Mouse (Mus musculus) left cerebral cortex, postnatal 10 days (tissue): ENCODE results near the gene Rab29. TPM values are rescaled to one million over a fixed set of nuclear protein-coding genes. Genes with fewer than 3 reads are reported as not detected.
A peak's percentile ranks its signal among the peaks of the same experiment; 100 is the strongest.

Experiments used
- DNase-seq, 2 experiments: peaks; one replicate each; pipeline ENCODE4 v3.0.0; 2021 to 2022; ENCODE audit warnings: low spot score in 2 of 2, mixed read lengths in 1 of 2; ENCODE audit errors: extremely low spot score in 1 of 2
- intact Hi-C: fragments of 180-260 bp; cut with DNase I; formaldehyde crosslinking; loops from one replicate; pipeline ENCODE4 v1.15.1; 2025
- total RNA-seq, 2 experiments: library from RNA; stranded (reverse); gene quantifications; 2 replicates each; pipeline ENCODE4 v1.2.3; 2021

The Rab29 gene
- total RNA-seq, 2 experiments from 2014 or later, result 5.5 to 5.6 TPM

DNA sequence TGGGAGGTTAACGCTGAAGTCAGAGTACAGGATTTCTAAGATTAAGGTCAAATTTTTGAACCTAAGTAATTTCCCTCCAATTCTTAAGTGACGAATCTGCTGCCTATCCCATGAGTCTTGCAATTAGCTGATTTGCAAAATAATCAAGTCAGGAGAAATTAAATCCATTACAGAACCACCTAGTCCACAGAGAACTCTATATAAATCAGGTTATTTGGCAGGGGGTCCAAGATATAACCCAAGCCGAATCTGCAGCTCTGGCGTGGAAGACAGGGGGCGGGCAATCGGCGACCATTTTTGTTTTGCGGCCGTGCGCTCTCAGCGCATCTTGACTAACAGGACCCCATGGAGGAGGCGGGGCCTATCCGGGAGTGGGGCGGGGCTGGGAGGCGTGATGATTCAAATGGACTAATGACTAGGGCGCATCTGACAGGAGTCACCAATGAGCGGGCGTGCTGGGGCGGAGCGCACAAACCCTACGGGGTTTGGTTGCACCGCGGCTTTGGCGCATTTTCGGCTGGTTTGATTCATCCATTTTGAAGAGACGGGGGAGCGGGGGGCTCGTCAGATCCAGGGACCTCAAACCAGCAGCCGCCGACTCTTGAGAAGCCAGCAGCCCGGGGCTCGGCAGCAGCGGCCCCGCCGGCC is 43.1 kb downstream of the Rab29 start, which contains the start of gene Nucks1:
Gene Nucks1, plus strand, starts transcription at position 534 of the 648 bp plus-strand sequence.
- DNase-seq, result peak; percentile 99 to 100
- intact Hi-C loops, result no loop called here

DNA sequence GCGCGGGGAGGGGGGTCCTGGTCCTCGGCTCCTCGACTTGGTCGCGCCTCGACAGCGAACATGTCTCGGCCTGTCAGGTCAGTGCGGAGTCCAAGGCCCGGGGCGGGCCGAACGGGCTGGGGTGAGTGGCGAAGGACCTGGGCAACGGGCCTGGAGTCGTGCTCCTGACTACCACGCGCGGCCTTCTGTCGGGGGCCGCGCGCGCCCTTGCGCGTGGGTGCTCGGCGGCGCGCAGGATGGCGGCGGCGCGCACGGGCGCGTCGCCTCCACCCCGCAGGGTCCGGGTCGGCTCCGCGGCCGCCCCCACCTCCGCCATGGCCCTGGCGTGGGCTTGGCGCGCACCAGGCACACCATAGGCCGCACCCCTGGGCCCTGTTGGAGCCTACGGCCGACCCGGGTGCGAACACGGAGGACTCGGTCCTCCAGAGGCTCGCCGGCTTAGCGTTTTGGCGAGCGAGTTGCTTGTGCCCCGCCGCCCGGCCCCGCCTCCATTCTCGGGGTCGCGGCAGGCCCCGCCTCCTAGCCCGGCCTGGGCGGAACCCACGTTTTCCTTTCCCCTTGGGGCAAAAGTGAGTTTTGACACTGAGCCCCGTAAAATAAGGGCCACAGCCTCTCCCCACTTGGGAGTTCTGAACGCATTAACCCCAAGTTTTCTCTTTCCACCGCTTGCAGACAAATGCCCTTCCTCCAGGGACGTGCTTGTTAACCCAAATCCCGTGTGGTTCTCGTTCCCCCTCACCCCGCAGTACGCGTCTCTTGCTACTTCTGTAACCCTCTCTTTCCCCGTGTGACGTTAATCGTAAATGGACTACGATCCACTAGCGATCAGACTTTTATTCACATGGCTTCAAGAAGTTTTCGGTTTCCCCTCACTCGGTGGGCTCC is 43.9 kb downstream of the Rab29 start:
- intact Hi-C loops, result no loop called here
- peak; percentile 37 to 87 for DNase-seq

GRCm38 (mm10) chr1:131917634-131918033 is 50.6 kb downstream of the Rab29 start:
- DNase-seq, result no peak
- intact Hi-C loops, result loop anchor here (2.0 kb wide), 1 partner anchor 15 kb away; no protein-coding TSS in a partner anchor

DNA sequence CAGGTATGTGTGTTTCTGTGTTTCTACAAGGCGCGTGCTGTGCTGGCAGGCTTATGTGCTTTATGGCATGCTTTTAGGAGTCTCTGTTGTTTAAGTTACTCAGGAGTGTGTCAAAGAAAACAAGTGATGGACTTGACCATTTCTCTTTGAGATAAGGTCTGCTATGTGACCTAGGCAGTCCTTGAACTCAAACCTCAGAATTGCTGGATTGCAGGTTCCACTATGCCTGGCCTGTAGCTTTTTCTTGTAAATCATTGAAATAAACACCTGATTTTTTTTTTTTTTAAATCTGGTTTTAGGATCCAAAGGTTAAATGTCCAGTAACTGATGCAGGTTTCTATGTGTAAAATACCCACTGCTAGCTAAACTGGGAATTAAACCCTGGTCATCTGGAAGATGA is 52.0 kb downstream of the Rab29 start:
- no peak for DNase-seq
- intact Hi-C loops, result loop anchor here (2.0 kb wide), 1 partner anchor 14 kb away; no protein-coding TSS in a partner anchor

DNA sequence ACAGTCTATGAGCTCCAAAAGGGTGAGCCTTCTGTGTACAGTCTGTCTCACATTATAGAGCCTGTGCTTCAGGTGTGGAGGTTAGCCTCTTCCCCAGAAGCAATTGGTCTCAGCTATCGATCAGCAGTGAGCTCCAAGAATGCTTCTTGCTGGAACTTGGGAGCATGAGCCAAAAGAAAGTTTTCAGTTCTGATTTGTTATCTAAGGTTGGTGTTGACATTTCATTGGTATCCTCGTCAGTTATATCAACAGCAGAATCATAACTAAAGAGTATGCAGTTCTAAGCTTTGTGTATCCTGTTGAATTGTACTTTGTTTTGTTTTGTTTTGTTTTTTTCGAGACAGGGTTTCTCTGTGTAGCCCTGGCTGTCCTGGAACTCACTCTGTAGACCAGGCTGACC is 55.1 kb downstream of the Rab29 start:
- intact Hi-C loops, result no loop called here

More for the DNA sequence above, 55.1 kb downstream of the Rab29 start:
- no peak for DNase-seq

Other genes starting within 250 kb of the Rab29 start
- under 1 TPM in 1 of 2 experiments, not detected in 1; 0.22 TPM for gene Ctse, start 228.9 kb upstream of the Rab29 start, total RNA-seq
- 1 to 10 TPM; 2.3 to 2.4 TPM for gene Rab7b, start 178.5 kb upstream of the Rab29 start, total RNA-seq
- gene Slc26a9, start 123.2 kb upstream of the Rab29 start, total RNA-seq, result under 1 TPM; 0.18 to 0.24 TPM
- under 1 TPM; 0.69 to 0.94 TPM for gene Pm20d1, start 69.8 kb upstream of the Rab29 start, total RNA-seq
- 10 to 100 TPM; 43.8 to 43.9 TPM for gene Slc41a1, start 39.7 kb upstream of the Rab29 start, total RNA-seq
- gene Nucks1, start 43.3 kb downstream of the Rab29 start, total RNA-seq, result 100 to 1,000 TPM; 204 to 210 TPM
- gene Slc45a3, start 95.7 kb downstream of the Rab29 start, total RNA-seq, result under 1 TPM; 0.43 to 0.64 TPM
- gene Elk4, start 140.4 kb downstream of the Rab29 start, total RNA-seq, result 10 to 100 TPM; 51.9 to 61.5 TPM
- gene Mfsd4a, start 200.8 kb downstream of the Rab29 start, total RNA-seq, result 10 to 100 TPM; 65.1 to 74.0 TPM